ENCODE assay signal across 8 mouse cellular contexts in genomic region chr1:172528701-172529100, GRCm38 (mm10). TPM values are rescaled to one million over a fixed set of nuclear protein-coding genes. Genes with fewer than 3 reads are reported as not detected.
DNase-seq lines count a peak whose midpoint lies in the region; ATAC-seq lines count a peak whose summit lies in the region.

No protein-coding gene starts in this region.

- no peaks in the 10 kb centered on the region for H3K36me3 ChIP-seq in embryonic facial prominence, embryonic 14.5 days (ENCODE audit: control insufficient read depth, insufficient read depth, low read length)
- H3K36me3 ChIP-seq in kidney, embryonic 14.5 days (ENCODE audit: control insufficient read depth, insufficient read depth, low read length), result no peaks in the 10 kb centered on the region
- no peaks in the 10 kb centered on the region for H3K36me3 ChIP-seq in splenic B cell, adult 2 months (ENCODE audit: control insufficient read depth, insufficient read depth, low read length, poor library complexity, severe bottlenecking)

- no peak overlapping the region for H3K27ac ChIP-seq in embryonic facial prominence, embryonic 14.5 days (replicated peaks; ENCODE audit: low read depth, low read length)
- no peak overlapping the region for H3K27ac ChIP-seq in kidney, embryonic 14.5 days (ENCODE audit: low read depth, low read length)

- H3K4me3 ChIP-seq in embryonic facial prominence, embryonic 14.5 days (ENCODE audit: low read depth, low read length), result no peak overlapping the region
- no peak overlapping the region for H3K4me3 ChIP-seq in kidney, embryonic 14.5 days (ENCODE audit: low read length)

- H3K27me3 ChIP-seq in embryonic facial prominence, embryonic 14.5 days (replicated peaks; ENCODE audit: control insufficient read depth, insufficient read depth, low read length), result no peaks in the 10 kb centered on the region; the same call in 1 of the 2 replicates
- 0 out of 2 replicates have a peak, but pooled peaks cover 3% of the 10 kb centered on the region for H3K27me3 ChIP-seq in kidney, embryonic 14.5 days (ENCODE audit: control insufficient read depth, insufficient read depth, low read length)
- no peaks in the 10 kb centered on the region for H3K27me3 ChIP-seq in splenic B cell, adult 2 months (ENCODE audit: control insufficient read depth, insufficient read depth, low read length, poor library complexity, severe bottlenecking)

- WGBS in embryonic facial prominence, embryonic 14.5 days, result 6% methylated on average over 7 of the region's 7 CpGs
- WGBS in kidney, embryonic 14.5 days, result 5% methylated on average over 7 of the region's 7 CpGs

- H3K4me2 ChIP-seq in embryonic facial prominence, embryonic 14.5 days (ENCODE audit: low read depth, low read length), result no peak overlapping the region
- no peak overlapping the region for H3K4me2 ChIP-seq in kidney, embryonic 14.5 days (replicated peaks; ENCODE audit: low read depth, low read length)

- H3K9ac ChIP-seq in embryonic facial prominence, embryonic 14.5 days (ENCODE audit: low read depth, low read length), result no peak overlapping the region
- H3K9ac ChIP-seq in kidney, embryonic 14.5 days (ENCODE audit: low read depth, low read length), result no peak overlapping the region

- DNase-seq in 3134 (ENCODE audit: extremely low read depth, insufficient read length, low spot score) (peak; percentile 57), liver (peak; percentile 79)
- peak; percentile 87 for DNase-seq in adrenal gland, postnatal 25 days
- peak; percentile 90 for DNase-seq in embryonic facial prominence, embryonic 14.5 days (ENCODE audit: low spot score)
- peak; percentile 85 to 90 for DNase-seq in heart, adult 9 months (ENCODE audit: low spot score in 2 of 2)
- DNase-seq in natural killer cell, adult 2 months (ENCODE audit: low spot score in 2 of 2), result peak; percentile 90 to 94
- DNase-seq in splenic B cell, adult 2 months (ENCODE audit: low read depth, low spot score), result peak; percentile 97

- no peaks in the 10 kb centered on the region for H3K9me3 ChIP-seq in embryonic facial prominence, embryonic 14.5 days (ENCODE audit: control insufficient read depth, low read length)
- no peaks in the 10 kb centered on the region for H3K9me3 ChIP-seq in kidney, embryonic 14.5 days (ENCODE audit: control insufficient read depth, low read length)

- H3K4me1 ChIP-seq in embryonic facial prominence, embryonic 14.5 days (ENCODE audit: control insufficient read depth, insufficient read depth, low read length), result peaks cover 13% of the 10 kb centered on the region
- H3K4me1 ChIP-seq in kidney, embryonic 14.5 days (ENCODE audit: control insufficient read depth, insufficient read depth, low read length), result peaks cover 10% of the 10 kb centered on the region; the same call in 1 of the 2 replicates

- ATAC-seq in embryonic facial prominence, embryonic 14.5 days (ENCODE audit: low read depth), result peak; percentile 56
- peak; percentile 80 for ATAC-seq in kidney, embryonic 14.5 days (ENCODE audit: low FRiP score, low TSS enrichment)

RNA-seq across cellular contexts. Expression of gene Cfap45, which starts 8.1 kb away (rescaled TPM):
- total RNA-seq in adrenal gland, postnatal 25 days (2021), result 1.3 TPM in 1 of 2 replicates, not detected in the other
- 6.5 and 8.9 TPM in 2 replicates for polyA plus RNA-seq in embryonic facial prominence, embryonic 14.5 days (2014; fragmentation: Nextera tagmentation; extraction: Ambion mirVana)
- polyA plus RNA-seq in kidney, embryonic 14.5 days (2014; fragmentation: Nextera tagmentation; extraction: Ambion mirVana), result 1.0 and 1.2 TPM in 2 replicates

RNA-seq across cellular contexts. Expression of gene Vsig8, which starts 27.0 kb away (rescaled TPM):
- 0.33 TPM in 1 of 2 replicates, not detected in the other for total RNA-seq in adrenal gland, postnatal 25 days (2021)
- 0.45 and 1.6 TPM in 2 replicates for polyA plus RNA-seq in embryonic facial prominence, embryonic 14.5 days (2014; fragmentation: Nextera tagmentation; extraction: Ambion mirVana)
- polyA plus RNA-seq in kidney, embryonic 14.5 days (2014; fragmentation: Nextera tagmentation; extraction: Ambion mirVana), result 0.19 and 0.54 TPM in 2 replicates

RNA-seq across cellular contexts. Expression of gene Tagln2, which starts 28.9 kb away (rescaled TPM):
- 80.7 and 88.8 TPM in 2 replicates for total RNA-seq in adrenal gland, postnatal 25 days (2021)
- 192 and 231 TPM in 2 replicates for polyA plus RNA-seq in embryonic facial prominence, embryonic 14.5 days (2014; fragmentation: Nextera tagmentation; extraction: Ambion mirVana)
- polyA plus RNA-seq in kidney, embryonic 14.5 days (2014; fragmentation: Nextera tagmentation; extraction: Ambion mirVana), result 81.0 and 139 TPM in 2 replicates

RNA-seq across cellular contexts. Expression of gene Igsf9, which starts 47.1 kb away (rescaled TPM):
- 2.9 and 3.6 TPM in 2 replicates for total RNA-seq in adrenal gland, postnatal 25 days (2021)
- polyA plus RNA-seq in embryonic facial prominence, embryonic 14.5 days (2014; fragmentation: Nextera tagmentation; extraction: Ambion mirVana), result 21.4 and 26.3 TPM in 2 replicates
- 37.8 and 41.8 TPM in 2 replicates for polyA plus RNA-seq in kidney, embryonic 14.5 days (2014; fragmentation: Nextera tagmentation; extraction: Ambion mirVana)

RNA-seq across cellular contexts. Expression of gene Slamf9, which starts 53.5 kb away (rescaled TPM):
- total RNA-seq in adrenal gland, postnatal 25 days (2021), result 1.9 and 3.4 TPM in 2 replicates
- polyA plus RNA-seq in embryonic facial prominence, embryonic 14.5 days (2014; fragmentation: Nextera tagmentation; extraction: Ambion mirVana), result 0.68 and 0.77 TPM in 2 replicates
- polyA plus RNA-seq in kidney, embryonic 14.5 days (2014; fragmentation: Nextera tagmentation; extraction: Ambion mirVana), result 0.74 and 0.97 TPM in 2 replicates
